Mouse (Mus musculus) liver, embryonic 12.5 days (tissue): ENCODE results near the gene Trappc3. TPM values are rescaled to one million over a fixed set of nuclear protein-coding genes. Genes with fewer than 3 reads are reported as not detected.
A peak's percentile ranks its signal among the peaks of the same experiment; 100 is the strongest.

Experiments used
- ATAC-seq: fragments of 200-750 bp; cut with Nextera tagmentation; 2 replicates; pipeline ENCODE4 v1.8.0; 2017; ENCODE audit warnings: moderate number of reproducible peaks, mild to moderate bottlenecking, moderate library complexity
- H3K27ac ChIP-seq: fragments of 300-500 bp; sonication (generic); 2 replicates; pipeline ENCODE4 v1.5.1; 2016; ENCODE audit warnings: mild to moderate bottlenecking
- H3K27me3 ChIP-seq: fragments of 300-500 bp; sonication (generic); replicated peaks from 2 replicates; pipeline ENCODE4 v1.6.1; 2016; ENCODE audit warnings: mild to moderate bottlenecking, moderate library complexity
- H3K36me3 ChIP-seq: fragments of 300-500 bp; sonication (generic); 2 replicates; pipeline ENCODE4 v1.6.1; 2016; ENCODE audit warnings: mild to moderate bottlenecking, moderate library complexity
- H3K4me1 ChIP-seq: fragments of 300-500 bp; sonication (generic); 2 replicates; pipeline ENCODE4 v1.6.1; 2016
- H3K4me2 ChIP-seq: fragments of 300-500 bp; sonication (generic); 2 replicates; pipeline ENCODE4 v1.6.1; 2016; ENCODE audit warnings: mild to moderate bottlenecking, moderate library complexity
- H3K4me3 ChIP-seq: fragments of 300-500 bp; sonication (generic); 2 replicates; pipeline ENCODE4 v1.5.1; 2016; ENCODE audit warnings: mild to moderate bottlenecking, moderate library complexity
- H3K9ac ChIP-seq: fragments of 300-500 bp; sonication (generic); 2 replicates; pipeline ENCODE4 v1.6.1; 2016; ENCODE audit warnings: mild to moderate bottlenecking, moderate library complexity
- H3K9me3 ChIP-seq: fragments of 300-500 bp; sonication (generic); replicated peaks from 2 replicates; pipeline ENCODE4 v1.6.1; 2016; ENCODE audit warnings: mild to moderate bottlenecking, moderate library complexity
- WGBS: fragments of 180-500 bp; shearing (Covaris S2); methylation state at CpG from one replicate; pipeline ENCODE4 v1.1.7; 2016; ENCODE audit not compliant: insufficient replicate concordance; 5-methylcytosine and 5-hydroxymethylcytosine counted together
- polyA plus RNA-seq: library from polyadenylated mRNA; unstranded; fragments of >200 nt; fragmentation: Nextera tagmentation; extraction: Ambion mirVana; gene quantifications from 2 replicates; pipeline ENCODE4 v1.2.1, GENCODE M21; 2016

The Trappc3 gene
- polyA plus RNA-seq, 1 experiment from 2014 or later = 44.0 TPM

- H3K4me1 ChIP-seq = peaks cover 4% of the 10 kb centered on the region; the same call in 1 of the 2 replicates
- H3K4me3 ChIP-seq = no peak overlapping the region
- H3K27ac ChIP-seq = no peak overlapping the region
- 0 out of 2 replicates have a peak, but pooled peaks cover 4% of the 10 kb centered on the region for H3K9me3 ChIP-seq
- H3K36me3 ChIP-seq = no peaks in the 10 kb centered on the region
- ATAC-seq = no peak
- H3K4me2 ChIP-seq = no peak overlapping the region
- 70% methylated on average over 6 of the region's 6 CpGs for WGBS
- H3K27me3 ChIP-seq = peaks cover 41% of the 10 kb centered on the region
- no peak overlapping the region for H3K9ac ChIP-seq
Observed at GRCm38 (mm10) chr4:126306058-126306457, 43.9 kb downstream of the Trappc3 start.

GRCm38 (mm10) chr4:126306827-126307226 is 44.7 kb downstream of the Trappc3 start:
- H3K4me3 ChIP-seq = no peak overlapping the region
- no peak for ATAC-seq
- H3K27me3 ChIP-seq = peaks cover 33% of the 10 kb centered on the region
- H3K36me3 ChIP-seq = no peaks in the 10 kb centered on the region
- no peak overlapping the region for H3K27ac ChIP-seq
- H3K4me1 ChIP-seq = no peaks in the 10 kb centered on the region
- H3K9ac ChIP-seq = no peak overlapping the region
- WGBS = 10% methylated on average over 2 of the region's 2 CpGs
- H3K9me3 ChIP-seq = 0 out of 2 replicates have a peak, but pooled peaks cover 4% of the 10 kb centered on the region
- no peak overlapping the region for H3K4me2 ChIP-seq

GRCm38 (mm10) chr4:126309211-126309921 is 47.2 kb downstream of the Trappc3 start:
- no peak overlapping the region for H3K4me3 ChIP-seq
- peak; percentile 28 for ATAC-seq
- 20% methylated on average over 20 of the region's 20 CpGs for WGBS

GRCm38 (mm10) chr4:126309922-126310309 is 47.8 kb downstream of the Trappc3 start:
- Histone ChIP-seq H3K36me3 (peaks cover 8% of the 10 kb centered on the region), H3K27ac (no peak overlapping the region), H3K27me3 (peaks cover 6% of the 10 kb centered on the region), H3K4me2 (peak overlapping the region; percentile 45), H3K4me3 (no peak overlapping the region), H3K9ac (no peak overlapping the region), H3K9me3 (0 out of 2 replicates have a peak, but pooled peaks cover 4% of the 10 kb centered on the region), H3K4me1 (no peaks in the 10 kb centered on the region)
- ATAC-seq = peak; percentile 40
- WGBS = 3% methylated on average over 7 of the region's 7 CpGs

More at GRCm38 (mm10) chr4:126309211-126309921, 47.2 kb downstream of the Trappc3 start:
- Histone ChIP-seq H3K36me3 (peaks cover 3% of the 10 kb centered on the region; the same call in 1 of the 2 replicates), H3K9ac (no peak overlapping the region), H3K27me3 (peaks cover 8% of the 10 kb centered on the region), H3K4me2 (peak overlapping the region; percentile 45), H3K9me3 (0 out of 2 replicates have a peak, but pooled peaks cover 4% of the 10 kb centered on the region), H3K27ac (no peak overlapping the region), H3K4me1 (no peaks in the 10 kb centered on the region)

GRCm38 (mm10) chr4:126310344-126310743 is 48.2 kb downstream of the Trappc3 start:
- Histone ChIP-seq H3K4me2 (no peak overlapping the region), H3K27me3 (peaks cover 6% of the 10 kb centered on the region), H3K4me1 (no peaks in the 10 kb centered on the region), H3K9me3 (0 out of 2 replicates have a peak, but pooled peaks cover 4% of the 10 kb centered on the region), H3K36me3 (peaks cover 13% of the 10 kb centered on the region), H3K4me3 (no peak overlapping the region), H3K27ac (no peak overlapping the region), H3K9ac (no peak overlapping the region)
- 59% methylated on average over 7 of the region's 7 CpGs for WGBS
- ATAC-seq = no peak

- H3K27ac ChIP-seq = no peak overlapping the region
- no peak overlapping the region for H3K4me3 ChIP-seq
- peaks cover 6% of the 10 kb centered on the region for H3K27me3 ChIP-seq
- H3K4me2 ChIP-seq = no peak overlapping the region
- peaks cover 26% of the 10 kb centered on the region for H3K36me3 ChIP-seq
- H3K4me1 ChIP-seq = no peaks in the 10 kb centered on the region
- ATAC-seq = no peak
- no peaks in the 10 kb centered on the region for H3K9me3 ChIP-seq
- 75% methylated on average over 16 of the region's 16 CpGs for whole genome bisulfite sequencing
- H3K9ac ChIP-seq = no peak overlapping the region
Observed at GRCm38 (mm10) chr4:126311566-126312200, 49.6 kb downstream of the Trappc3 start.

GRCm38 (mm10) chr4:126313202-126313601 is 51.1 kb downstream of the Trappc3 start:
- ATAC-seq = no peak
- 28% methylated on average over 5 of the region's 5 CpGs for WGBS
- Histone ChIP-seq H3K9me3 (no peaks in the 10 kb centered on the region), H3K4me1 (no peaks in the 10 kb centered on the region), H3K27ac (no peak overlapping the region), H3K36me3 (peaks cover 41% of the 10 kb centered on the region), H3K9ac (no peak overlapping the region), H3K27me3 (no peaks in the 10 kb centered on the region; the same call in 1 of the 2 replicates), H3K4me2 (no peak overlapping the region), H3K4me3 (no peak overlapping the region)

GRCm38 (mm10) chr4:126314393-126314792 is 52.3 kb downstream of the Trappc3 start:
- Histone ChIP-seq H3K36me3 (peaks cover 48% of the 10 kb centered on the region), H3K4me1 (no peaks in the 10 kb centered on the region; the same call in 1 of the 2 replicates), H3K27ac (no peak overlapping the region), H3K9ac (no peak overlapping the region), H3K4me3 (no peak overlapping the region), H3K9me3 (no peaks in the 10 kb centered on the region), H3K4me2 (no peak overlapping the region), H3K27me3 (no peaks in the 10 kb centered on the region)
- WGBS = 67% methylated on average over 10 of the region's 10 CpGs
- ATAC-seq = no peak

- ATAC-seq = no peak
- Histone ChIP-seq H3K4me3 (no peak overlapping the region), H3K27ac (no peak overlapping the region), H3K9me3 (no peaks in the 10 kb centered on the region), H3K4me2 (no peak overlapping the region), H3K4me1 (peaks cover 15% of the 10 kb centered on the region), H3K36me3 (peaks cover 48% of the 10 kb centered on the region), H3K9ac (no peak overlapping the region), H3K27me3 (no peaks in the 10 kb centered on the region)
- WGBS = 47% methylated on average over 5 of the region's 5 CpGs
Observed at GRCm38 (mm10) chr4:126315931-126316330, 53.8 kb downstream of the Trappc3 start.

- ATAC-seq = no peak
- Histone ChIP-seq H3K9me3 (no peaks in the 10 kb centered on the region), H3K27ac (no peak overlapping the region), H3K27me3 (no peaks in the 10 kb centered on the region), H3K4me2 (no peak overlapping the region), H3K4me3 (no peak overlapping the region), H3K4me1 (peaks cover 17% of the 10 kb centered on the region), H3K9ac (no peak overlapping the region), H3K36me3 (peaks cover 48% of the 10 kb centered on the region)
- 87% methylated on average over 13 of the region's 13 CpGs for WGBS
Observed at GRCm38 (mm10) chr4:126316443-126317040, 54.4 kb downstream of the Trappc3 start.

GRCm38 (mm10) chr4:126319806-126320205 is 57.7 kb downstream of the Trappc3 start:
- H3K4me1 ChIP-seq = peaks cover 22% of the 10 kb centered on the region
- H3K9me3 ChIP-seq = no peaks in the 10 kb centered on the region
- peaks cover 28% of the 10 kb centered on the region for H3K27me3 ChIP-seq
- no peak overlapping the region for H3K27ac ChIP-seq
- peak overlapping the region; percentile 96 for H3K4me2 ChIP-seq
- 0 out of 2 replicates have a peak overlapping the region, but pooled peaks have one; percentile 89 for H3K4me3 ChIP-seq
- no peak for ATAC-seq
- 76% methylated on average over 6 of the region's 6 CpGs for WGBS
- peak overlapping the region; percentile 87; the same call in 1 of the 2 replicates for H3K9ac ChIP-seq
- peaks cover 40% of the 10 kb centered on the region for H3K36me3 ChIP-seq
